Mouse (Mus musculus) thymus, postnatal 14 days (tissue): ENCODE measurements around the gene Ndufa8.
A peak's percentile ranks its signal among the peaks of the same experiment; 100 is the strongest.

Experiments used
- DNase-seq: peaks from one replicate; pipeline ENCODE4 v3.0.0; 2021

The Ndufa8 gene

DNA sequence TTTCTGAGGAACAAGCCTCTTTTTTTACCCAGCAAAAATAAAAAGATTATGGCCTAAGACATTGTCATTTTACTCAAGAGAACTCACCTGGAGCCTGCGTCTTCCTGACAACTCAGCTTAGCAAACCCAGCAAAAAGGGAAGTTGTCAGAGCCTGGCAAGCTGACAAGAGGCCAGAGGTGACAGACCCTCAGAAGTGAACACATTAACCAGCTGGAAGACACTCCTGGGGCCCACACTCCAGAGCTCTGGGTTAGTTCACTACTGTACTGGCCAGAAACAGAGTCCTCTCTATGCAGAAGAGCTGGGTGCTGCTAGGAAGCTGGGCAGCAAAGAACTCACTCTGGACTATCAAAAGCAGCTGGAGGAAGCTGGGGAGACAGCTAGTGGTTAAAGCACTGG is 8.3 kb downstream of the Ndufa8 start:
- no peak for DNase-seq

DNA sequence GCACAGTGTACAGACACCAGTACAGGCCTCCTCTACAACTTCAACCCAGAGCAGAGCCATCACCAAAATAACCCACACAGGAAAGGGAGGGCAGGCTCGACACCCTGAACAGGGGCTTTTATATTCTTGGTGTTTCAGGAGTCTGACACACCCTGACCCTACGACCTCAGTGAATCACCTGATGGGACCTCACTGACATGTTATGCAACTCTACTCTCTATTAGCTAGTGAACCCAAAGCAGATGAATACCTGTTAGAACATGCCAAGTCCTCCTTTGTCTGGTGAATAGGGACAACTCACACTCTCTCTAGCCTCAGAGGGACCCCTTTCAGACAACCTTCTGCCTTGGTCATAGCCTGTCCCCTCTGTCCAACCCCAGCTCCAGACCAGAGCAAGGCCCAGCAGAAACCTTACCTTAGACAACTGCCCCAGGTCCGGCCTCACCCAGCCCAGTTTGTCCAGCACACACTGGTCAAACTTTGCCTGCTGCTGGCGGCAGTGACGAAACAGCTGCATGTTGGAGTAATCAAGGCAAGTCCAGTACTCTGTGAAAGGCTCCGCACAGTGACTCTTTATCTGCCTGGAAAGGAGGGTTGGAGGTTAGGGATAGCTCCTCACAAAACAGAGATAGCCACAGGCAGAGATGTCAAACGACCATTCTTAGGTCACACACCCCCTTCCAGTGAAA is 9.8 kb downstream of the Ndufa8 start:
- no peak for DNase-seq

DNA sequence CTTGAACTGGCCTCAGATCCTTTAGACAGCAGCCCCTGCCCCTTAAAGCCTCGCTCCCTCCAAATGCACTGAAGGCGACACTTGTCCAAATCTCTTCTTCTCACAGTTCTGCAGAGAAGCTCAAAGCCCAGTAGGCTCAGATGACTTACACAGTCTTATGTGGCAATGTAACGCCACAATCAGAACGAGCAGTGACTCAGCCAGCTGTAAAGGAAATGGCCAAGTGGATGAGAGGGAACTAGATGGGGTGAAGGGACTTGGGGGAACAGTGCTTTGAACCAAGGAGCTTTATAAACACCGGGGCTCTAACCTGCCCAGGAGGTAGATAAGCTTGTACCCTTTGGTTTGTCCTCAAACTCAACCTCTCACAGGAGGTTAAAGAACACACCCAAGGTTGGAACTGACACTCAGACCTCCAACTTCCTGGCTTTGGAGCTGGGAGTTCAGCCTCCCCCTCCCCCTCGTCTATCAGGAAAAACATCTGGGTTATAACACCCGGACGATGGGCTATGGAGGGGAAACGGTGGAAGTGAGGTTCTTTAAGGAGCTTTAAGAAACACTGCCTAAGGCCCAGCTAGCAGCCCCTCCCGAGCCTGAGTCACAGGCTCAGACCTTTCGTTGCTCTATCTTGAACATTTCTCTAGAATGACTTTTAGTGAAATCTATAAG is 13.7 kb downstream of the Ndufa8 start:
- no peak for DNase-seq

DNA sequence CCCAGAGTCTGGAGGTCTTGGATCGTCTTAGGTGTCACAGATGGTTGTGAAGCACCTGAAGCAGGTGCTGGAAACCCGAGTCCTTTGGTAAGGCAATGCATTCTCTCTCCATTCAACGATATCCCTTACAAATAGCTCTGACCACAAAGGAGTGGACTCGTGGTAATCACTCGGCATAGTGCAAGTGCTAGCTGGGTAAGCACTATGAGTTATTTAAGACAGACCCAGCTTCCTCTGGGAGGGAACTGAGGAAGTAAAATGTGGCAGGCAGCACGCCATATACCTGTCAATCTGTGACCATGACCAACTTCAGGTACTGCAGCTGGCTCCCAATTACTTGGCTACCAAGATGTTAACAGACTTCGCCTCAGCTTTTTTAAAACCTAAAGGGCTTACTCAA is 14.3 kb downstream of the Ndufa8 start:
- DNase-seq = no peak

DNA sequence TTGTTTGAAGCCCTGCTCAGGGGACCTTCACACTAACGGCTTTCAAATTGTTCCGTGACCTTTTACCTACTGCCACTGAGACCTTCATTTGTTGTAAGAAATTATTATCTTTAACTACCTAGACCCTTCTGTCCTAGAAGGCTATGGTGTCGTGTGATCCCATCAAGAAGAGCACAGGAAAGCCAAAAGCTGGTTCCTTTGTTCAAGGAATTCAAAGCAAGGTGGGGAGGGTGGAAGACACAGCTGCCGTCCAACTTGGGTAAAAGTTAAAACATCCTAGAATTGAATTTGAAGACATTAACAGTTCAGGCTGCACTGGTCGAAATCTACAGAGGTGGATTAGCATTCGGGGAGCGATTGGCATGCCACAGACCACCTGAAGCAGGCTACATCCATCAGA is 15.2 kb downstream of the Ndufa8 start:
- no peak for DNase-seq

DNA sequence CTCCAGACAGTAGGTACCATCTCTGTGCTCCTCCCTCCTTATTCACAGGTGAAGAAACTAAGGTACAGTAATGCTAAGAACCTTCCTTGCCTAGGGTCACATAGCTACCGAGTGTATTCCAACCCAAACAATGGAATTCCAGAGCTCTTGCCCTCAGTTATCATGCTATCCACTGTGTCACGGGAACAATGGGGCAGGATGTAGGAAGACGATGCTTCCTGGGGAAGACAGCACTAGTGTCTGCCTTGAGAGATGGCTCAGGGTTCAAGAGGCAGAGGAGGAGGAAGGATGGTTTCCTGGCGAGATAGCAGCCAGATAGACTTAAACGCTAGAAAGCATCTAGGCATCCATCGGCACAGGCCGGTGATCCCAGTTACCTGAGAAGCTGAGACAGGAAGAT is 16.3 kb downstream of the Ndufa8 start:
- no peak for DNase-seq

DNA sequence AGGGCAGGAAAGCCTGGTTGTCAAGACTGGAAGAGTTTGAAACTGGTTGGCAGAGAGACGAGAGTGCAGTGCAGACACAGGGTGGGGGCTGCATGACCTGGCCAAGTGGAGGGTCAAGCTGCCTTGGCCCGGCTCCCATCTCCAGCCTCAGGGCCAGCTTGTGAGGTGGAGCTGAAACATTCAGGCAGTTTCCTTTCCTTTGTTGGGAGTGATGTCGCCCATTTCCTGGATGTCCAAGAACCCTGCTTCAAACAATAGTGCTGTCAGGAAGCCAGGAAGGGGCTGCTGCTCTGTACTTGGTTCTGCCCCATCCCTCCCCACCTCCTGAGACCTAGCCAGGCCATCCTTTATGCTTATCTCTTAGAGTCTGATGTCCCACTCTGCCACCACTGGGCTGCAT is 25.9 kb downstream of the Ndufa8 start:
- no peak for DNase-seq

DNA sequence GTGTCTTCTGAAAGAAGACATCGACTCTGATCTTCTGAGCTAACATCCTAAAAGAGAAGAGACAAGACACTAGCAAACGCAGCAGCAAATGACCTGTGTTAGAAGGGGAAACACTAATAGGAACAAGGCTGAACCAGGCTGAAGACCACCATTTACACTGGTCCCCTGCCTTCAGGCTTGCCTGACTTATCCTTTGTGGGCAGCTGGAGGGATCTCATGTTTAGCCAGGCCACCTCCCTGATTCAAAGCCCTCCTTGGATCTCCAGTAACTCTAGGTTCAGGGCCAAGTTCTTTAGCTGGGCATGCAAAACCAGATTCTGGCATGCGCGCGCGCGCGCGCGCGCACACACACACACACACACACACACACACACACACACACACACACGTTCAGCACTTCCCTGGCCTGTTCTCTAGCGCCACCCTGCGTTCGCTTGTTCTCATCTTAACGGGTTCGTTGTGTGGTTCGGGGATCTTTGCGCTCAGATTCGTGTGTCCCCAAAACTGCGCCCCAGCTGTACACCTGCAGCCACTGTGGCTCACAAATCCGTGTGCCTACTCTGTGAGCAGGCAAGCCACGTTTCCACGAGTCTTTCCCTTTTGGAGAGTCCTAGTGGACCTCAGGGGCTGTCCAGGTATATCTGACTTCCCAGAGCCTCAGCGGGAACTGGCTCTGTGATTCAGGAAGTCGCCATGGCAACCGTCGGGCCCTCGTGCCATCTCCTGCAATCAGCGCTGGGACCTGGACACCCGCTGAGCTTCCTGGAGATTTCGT is 27.6 kb downstream of the Ndufa8 start:
- DNase-seq = peak; percentile 64

DNA sequence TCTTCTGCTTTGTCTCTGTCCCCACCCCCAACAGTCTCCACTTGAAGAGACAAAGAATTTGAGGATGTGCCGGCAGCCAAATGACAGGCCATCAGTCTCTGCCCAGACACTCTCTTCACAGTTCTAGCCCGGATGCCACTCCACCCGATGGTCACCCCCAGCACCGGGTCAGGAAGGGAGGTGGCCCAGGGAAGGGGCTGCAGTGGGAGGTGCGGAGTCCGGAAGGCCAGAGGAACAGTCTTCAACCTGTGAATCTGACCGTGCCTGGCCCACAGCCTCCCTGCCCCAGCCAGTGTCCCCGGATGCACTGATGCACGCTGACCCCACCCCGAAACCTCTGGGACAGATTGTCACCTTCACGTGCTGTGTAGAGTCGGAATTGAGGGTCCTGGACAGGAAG is 36.2 kb downstream of the Ndufa8 start:
- DNase-seq = no peak

DNA sequence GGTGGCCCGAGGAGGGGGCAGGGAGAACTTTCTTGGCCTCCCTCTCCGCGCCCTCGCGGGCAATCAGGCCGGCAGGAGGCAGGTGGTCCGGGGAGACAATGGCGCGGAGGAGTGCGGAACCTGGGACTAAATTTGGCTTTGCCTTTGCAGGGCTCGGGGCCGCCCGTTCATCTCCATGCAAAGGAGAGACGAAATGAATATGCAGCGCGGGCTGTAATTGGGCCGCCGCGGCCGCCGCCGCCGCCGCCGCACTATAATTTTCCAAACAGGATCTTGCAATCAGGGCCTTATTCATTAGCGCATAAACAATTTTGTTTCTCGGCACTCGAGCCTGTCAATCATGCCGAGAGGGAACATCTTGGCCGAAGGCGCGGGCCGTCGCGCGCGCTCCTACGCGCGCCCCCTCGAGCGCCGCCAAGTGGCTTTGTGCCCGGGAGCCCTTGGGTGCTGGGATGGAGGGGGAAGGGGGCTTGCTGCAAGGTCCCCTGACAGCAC is 37.8 kb downstream of the Ndufa8 start:
- peak; percentile 7 for DNase-seq

DNA sequence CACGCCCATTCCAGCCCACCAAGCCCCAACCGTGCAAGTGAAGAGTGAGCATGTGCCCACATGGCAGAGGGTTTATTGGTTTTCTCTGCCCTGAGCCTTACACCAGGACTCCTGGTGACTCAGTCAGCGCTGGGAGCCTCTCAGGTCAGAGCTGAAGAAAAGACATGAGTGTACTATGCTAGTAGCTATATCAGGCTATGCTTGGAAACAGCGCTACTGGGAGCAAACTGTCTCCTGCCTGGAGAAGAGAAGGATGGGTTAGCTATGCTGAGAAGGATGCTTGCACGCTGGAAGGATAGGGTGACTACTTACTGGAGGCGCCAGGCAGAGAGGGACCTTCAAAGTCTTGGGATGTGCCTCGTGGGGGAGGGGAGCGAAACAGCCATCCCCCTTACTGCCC is 38.6 kb downstream of the Ndufa8 start:
- DNase-seq = no peak

DNA sequence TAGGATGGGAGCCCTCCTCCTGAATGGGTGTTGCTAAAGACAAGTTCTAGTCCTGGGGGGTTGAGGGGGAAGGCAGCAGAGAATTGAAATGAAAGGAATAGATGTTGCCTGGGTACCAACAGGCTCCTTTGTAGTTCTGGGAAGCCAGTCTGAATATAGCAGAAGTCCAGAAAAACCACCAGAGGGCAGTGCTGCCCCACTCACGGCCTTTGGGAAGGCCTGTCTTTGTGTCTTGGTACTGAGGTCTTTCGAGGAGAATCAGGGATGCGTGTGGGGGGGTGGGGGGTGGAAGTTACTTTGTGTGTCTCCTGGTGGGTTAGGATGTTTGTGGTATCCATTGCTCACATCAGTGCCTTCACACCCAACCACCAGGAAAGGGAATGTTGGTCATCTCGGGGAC is 39.8 kb downstream of the Ndufa8 start:
- DNase-seq = peak; percentile 63

DNA sequence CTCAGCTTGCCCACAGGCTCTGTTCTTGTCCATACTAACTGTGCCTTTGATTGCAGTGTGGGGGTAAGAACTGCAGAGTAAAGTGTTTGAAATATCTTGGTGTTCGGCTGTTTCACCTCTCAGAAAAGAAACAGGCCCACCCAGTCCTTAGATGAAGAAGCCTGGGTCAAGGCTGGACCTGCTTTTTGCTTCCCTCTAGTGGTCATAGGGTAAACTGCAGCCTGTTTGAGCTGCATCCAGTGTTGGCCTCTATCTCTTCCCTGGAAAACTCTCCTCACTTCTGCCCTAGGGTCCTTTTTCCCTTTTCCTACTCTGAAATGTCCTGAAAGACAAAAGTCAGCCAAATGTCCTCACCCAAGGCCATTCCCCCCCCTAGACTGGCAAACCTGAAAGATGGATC is 41.1 kb downstream of the Ndufa8 start:
- peak; percentile 42 for DNase-seq

DNA sequence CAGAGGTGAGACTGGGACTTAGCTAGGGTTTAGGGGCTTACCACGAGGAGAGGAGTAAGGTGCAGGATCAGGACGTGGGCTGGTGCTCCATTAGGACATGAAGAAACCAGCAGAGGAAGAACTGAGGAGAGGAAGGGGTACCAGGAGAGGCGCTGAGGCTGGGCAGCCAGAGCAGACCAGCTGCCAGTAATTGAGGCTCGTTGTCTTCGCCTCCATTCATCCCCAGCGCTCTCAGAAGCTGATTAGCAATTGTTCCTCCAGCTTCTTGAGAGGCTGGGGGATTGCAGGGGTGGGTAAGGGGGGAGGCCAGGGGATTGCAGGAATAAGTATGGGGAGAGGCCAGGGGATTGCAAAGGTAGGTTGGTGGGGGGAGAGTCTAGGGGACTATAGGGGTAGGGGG is 47.0 kb downstream of the Ndufa8 start:
- no peak for DNase-seq

DNA sequence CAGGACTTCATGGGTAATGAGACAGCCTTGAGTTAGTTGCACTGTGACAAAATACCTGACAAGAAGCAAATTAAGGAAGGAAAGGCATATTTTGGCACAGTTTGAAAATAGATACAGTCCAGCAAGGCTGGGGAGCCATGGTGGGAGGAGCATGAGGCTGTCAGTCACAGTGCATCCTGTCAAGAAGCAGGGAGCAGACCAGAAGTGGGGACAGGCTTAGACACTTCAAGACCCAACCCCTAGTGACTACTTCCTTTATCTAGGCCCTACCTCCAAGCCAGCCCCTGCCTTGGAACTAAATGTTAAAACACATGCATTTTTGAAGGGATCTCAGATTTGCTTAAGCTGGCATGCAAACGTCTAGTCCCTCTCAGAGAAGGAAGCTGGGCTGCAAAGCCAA is 48.8 kb downstream of the Ndufa8 start:
- no peak for DNase-seq

DNA sequence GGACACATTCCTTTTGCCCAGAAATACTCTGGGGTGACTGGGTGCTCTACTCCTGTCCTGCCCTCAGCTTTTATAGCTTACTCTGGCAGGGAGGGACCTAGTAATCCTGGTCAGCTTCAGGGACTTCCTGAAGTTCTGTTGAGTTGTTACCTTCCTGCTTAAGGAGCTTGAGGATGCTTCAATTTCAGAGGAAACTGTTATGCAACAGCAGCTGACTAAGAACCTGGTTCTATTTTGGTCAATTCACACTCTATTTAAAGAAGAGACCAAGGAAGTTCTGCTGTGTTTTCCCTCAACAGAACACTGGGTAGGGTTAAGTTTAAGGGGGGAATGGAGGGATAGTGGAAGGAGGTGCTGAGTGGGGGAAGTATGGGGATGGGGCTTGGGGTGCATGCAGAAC is 50.0 kb downstream of the Ndufa8 start:
- no peak for DNase-seq

DNA sequence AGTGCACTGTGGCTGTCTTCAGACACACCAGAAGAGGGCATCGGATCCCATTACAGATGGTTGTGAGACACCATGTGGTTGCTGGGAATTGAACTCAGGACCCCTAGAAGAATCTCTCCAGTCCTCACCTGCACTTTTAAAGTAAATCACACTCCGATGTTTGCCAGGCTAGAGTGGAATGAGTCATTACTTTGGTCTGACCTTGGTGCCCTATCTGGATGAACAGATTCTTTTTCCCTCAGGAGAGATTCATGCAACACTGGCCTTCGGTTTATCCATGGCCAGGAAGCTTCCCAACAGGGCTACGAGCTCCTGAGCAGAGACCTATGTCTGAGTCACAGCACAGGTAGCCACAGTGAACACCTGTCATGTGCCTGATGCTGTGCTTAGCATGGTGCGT is 50.8 kb downstream of the Ndufa8 start:
- DNase-seq = no peak

DNA sequence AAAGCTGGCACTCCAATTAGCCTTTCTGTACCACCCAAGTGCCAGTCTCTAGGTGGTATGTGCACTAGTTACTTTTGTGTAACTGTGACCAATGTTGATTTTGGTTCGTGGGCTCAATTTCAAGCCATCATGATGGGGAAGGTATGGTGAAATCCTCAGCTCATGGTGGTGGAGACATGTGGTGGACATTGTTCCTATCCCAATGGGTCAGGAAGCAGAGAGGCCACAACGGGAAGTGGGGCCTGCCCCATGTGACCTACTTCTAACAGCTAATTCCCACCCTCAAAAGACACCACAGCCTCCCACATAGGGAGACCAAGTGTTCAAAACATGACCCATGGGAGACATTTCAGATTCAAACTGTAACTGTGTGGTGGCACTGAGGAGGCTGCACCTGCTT is 52.5 kb downstream of the Ndufa8 start:
- no peak for DNase-seq

DNA sequence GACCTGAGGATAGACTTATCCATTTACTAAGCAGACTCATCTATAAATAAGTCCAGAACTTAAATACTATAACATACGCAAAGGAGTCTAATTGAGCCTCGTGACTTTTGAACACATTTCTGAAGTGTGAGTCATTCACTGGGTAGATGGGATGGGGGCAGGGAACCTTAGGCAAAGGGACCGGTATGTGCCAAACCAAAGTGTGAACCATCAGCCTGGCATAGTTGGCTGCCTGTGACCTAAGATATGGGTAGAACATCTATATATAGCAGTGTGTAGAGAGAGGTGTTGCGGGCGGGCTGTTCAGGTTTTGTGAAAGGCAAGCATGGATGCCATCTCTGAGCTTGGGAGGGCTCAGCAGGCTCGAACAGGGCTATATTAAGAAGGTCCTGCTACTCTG is 54.9 kb downstream of the Ndufa8 start:
- DNase-seq = no peak

DNA sequence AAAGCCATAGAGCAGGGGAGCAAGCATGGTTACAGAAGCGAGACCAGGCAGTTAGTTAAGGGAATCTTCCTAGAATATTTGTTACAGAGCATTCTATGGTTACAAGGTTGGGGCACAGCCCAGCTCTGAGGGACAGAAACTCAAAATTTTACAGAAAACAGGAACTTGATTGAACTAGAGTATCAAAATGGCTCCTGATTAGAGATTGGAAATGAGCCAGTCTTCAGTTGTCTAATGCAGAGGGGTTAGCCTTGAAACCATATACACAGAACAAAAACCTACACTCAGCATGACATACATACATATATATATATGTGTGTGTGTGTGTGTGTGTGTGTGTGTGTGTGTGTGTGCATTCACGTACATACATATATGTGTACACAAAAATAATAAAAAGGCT is 55.7 kb downstream of the Ndufa8 start:
- DNase-seq = no peak

DNA sequence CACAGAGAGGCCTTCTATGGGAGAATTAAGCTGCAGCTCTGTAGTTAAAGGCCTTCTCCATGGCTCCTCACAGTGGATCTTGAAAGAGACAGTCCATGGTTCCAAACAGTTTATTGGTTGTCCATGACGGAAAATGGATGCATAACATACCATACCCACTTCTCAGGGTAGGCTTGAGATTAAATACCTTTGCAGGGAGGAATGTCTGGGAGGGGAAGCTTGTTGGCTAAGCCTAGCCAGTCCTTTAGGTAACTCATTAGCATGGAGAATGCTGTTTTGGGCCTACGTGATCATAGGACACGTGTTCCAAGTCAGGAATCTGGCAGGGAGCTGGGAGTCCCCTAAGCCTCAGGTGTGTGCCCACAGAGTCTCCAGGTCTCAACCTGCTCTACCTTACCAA is 56.9 kb downstream of the Ndufa8 start:
- DNase-seq = no peak
